Mouse (Mus musculus) intestine, embryonic 15.5 days (tissue): ENCODE measurements around the gene Trappc10. TPM values are rescaled to one million over a fixed set of nuclear protein-coding genes. Genes with fewer than 3 reads are reported as not detected.

ENCODE experiments used
- ATAC-seq: fragments of 200-750 bp; cut with Nextera tagmentation; 2 replicates; pipeline ENCODE4 v1.8.0; 2017; ENCODE audit warnings: moderate TSS enrichment, moderate library complexity
- H3K27ac ChIP-seq: fragments of 300-500 bp; sonication (generic); 2 replicates; pipeline ENCODE4 v1.5.1; 2015; ENCODE audit warnings: mild to moderate bottlenecking, inconsistent platforms
- H3K27me3 ChIP-seq: fragments of 300-500 bp; sonication (generic); replicated peaks from 2 replicates; pipeline ENCODE4 v1.6.1; 2015; ENCODE audit warnings: inconsistent platforms
- H3K36me3 ChIP-seq: fragments of 300-500 bp; sonication (generic); 2 replicates; pipeline ENCODE4 v1.6.1; 2015; ENCODE audit warnings: inconsistent platforms
- H3K4me1 ChIP-seq: fragments of 300-500 bp; sonication (generic); replicated peaks from 2 replicates; pipeline ENCODE4 v1.6.1; 2015; ENCODE audit warnings: inconsistent platforms
- H3K4me2 ChIP-seq: fragments of 300-500 bp; sonication (generic); replicated peaks from 2 replicates; pipeline ENCODE4 v1.6.1; 2015; ENCODE audit warnings: mild to moderate bottlenecking, inconsistent platforms
- H3K4me3 ChIP-seq: fragments of 300-500 bp; sonication (generic); replicated peaks from 2 replicates; pipeline ENCODE4 v1.5.1; 2015; ENCODE audit warnings: inconsistent platforms
- H3K9ac ChIP-seq: fragments of 300-500 bp; sonication (generic); 2 replicates; pipeline ENCODE4 v1.6.1; 2015; ENCODE audit warnings: inconsistent platforms
- H3K9me3 ChIP-seq: fragments of 300-500 bp; sonication (generic); 2 replicates; pipeline ENCODE4 v1.6.1; 2016; ENCODE audit warnings: inconsistent platforms
- WGBS: fragments of 180-500 bp; shearing (Covaris S2); methylation state at CpG from one replicate; pipeline ENCODE4 v1.1.7; 2015; 5-methylcytosine and 5-hydroxymethylcytosine counted together
- polyA plus RNA-seq: library from polyadenylated mRNA; unstranded; fragments of >200 nt; fragmentation: Nextera tagmentation; extraction: Ambion mirVana; gene quantifications from 2 replicates; pipeline ENCODE4 v1.2.1, GENCODE M21; 2015

Gene Trappc10
- polyA plus RNA-seq, 1 experiment from 2014 or later, result 17.3 TPM

GRCm38 (mm10) chr10:78164786-78165185 lies 79.7 kb downstream of the Trappc10 start:
- H3K27ac ChIP-seq, result no peak overlapping the region
- no peak for ATAC-seq
- WGBS, result 90% methylated on average over 12 of the region's 12 CpGs
- H3K9me3 ChIP-seq, result no peaks in the 10 kb centered on the region
- H3K9ac ChIP-seq, result no peak overlapping the region
- H3K4me3 ChIP-seq, result no peak overlapping the region
- H3K36me3 ChIP-seq, result peaks cover 24% of the 10 kb centered on the region; the same call in 1 of the 2 replicates
- H3K27me3 ChIP-seq, result no peaks in the 10 kb centered on the region
- peaks cover 12% of the 10 kb centered on the region for H3K4me1 ChIP-seq
- no peak overlapping the region for H3K4me2 ChIP-seq

GRCm38 (mm10) chr10:78163923-78164322 lies 80.5 kb downstream of the Trappc10 start:
- no peak for ATAC-seq
- Histone ChIP-seq H3K9me3 (no peaks in the 10 kb centered on the region), H3K4me1 (peaks cover 16% of the 10 kb centered on the region), H3K4me2 (no peak overlapping the region), H3K4me3 (no peak overlapping the region), H3K9ac (no peak overlapping the region), H3K36me3 (peaks cover 24% of the 10 kb centered on the region; the same call in 1 of the 2 replicates), H3K27me3 (no peaks in the 10 kb centered on the region), H3K27ac (no peak overlapping the region)
- 20% methylated on average over 4 of the region's 4 CpGs for WGBS

- Histone ChIP-seq H3K9ac (no peak overlapping the region), H3K27me3 (no peaks in the 10 kb centered on the region), H3K4me1 (peaks cover 9% of the 10 kb centered on the region), H3K27ac (no peak overlapping the region), H3K4me2 (no peak overlapping the region), H3K4me3 (no peak overlapping the region), H3K9me3 (no peaks in the 10 kb centered on the region), H3K36me3 (peaks cover 24% of the 10 kb centered on the region; the same call in 1 of the 2 replicates)
- WGBS, result 95% methylated on average over 9 of the region's 9 CpGs
- ATAC-seq, result no peak
Measured at GRCm38 (mm10) chr10:78163241-78163640, 81.2 kb downstream of the Trappc10 start.

- Histone ChIP-seq H3K9me3 (no peaks in the 10 kb centered on the region), H3K27ac (no peak overlapping the region), H3K4me2 (no peak overlapping the region), H3K36me3 (peaks cover 24% of the 10 kb centered on the region; the same call in 1 of the 2 replicates), H3K9ac (no peak overlapping the region), H3K4me1 (peaks cover 7% of the 10 kb centered on the region), H3K4me3 (no peak overlapping the region), H3K27me3 (no peaks in the 10 kb centered on the region)
- 93% methylated on average over 12 of the region's 12 CpGs for WGBS
- ATAC-seq, result no peak
Measured at GRCm38 (mm10) chr10:78162646-78163045, 81.8 kb downstream of the Trappc10 start.

- Histone ChIP-seq H3K4me1 (peaks cover 7% of the 10 kb centered on the region), H3K36me3 (0 out of 2 replicates have a peak, but pooled peaks cover 19% of the 10 kb centered on the region), H3K4me3 (no peak overlapping the region), H3K27me3 (no peaks in the 10 kb centered on the region), H3K9me3 (no peaks in the 10 kb centered on the region), H3K4me2 (no peak overlapping the region), H3K27ac (no peak overlapping the region), H3K9ac (no peak overlapping the region)
- 82% methylated on average over 8 of the region's 8 CpGs for WGBS
- ATAC-seq, result no peak
Measured at GRCm38 (mm10) chr10:78161096-78161495, 83.3 kb downstream of the Trappc10 start.

GRCm38 (mm10) chr10:78160369-78161095 lies 83.9 kb downstream of the Trappc10 start:
- Histone ChIP-seq H3K36me3 (0 out of 2 replicates have a peak, but pooled peaks cover 14% of the 10 kb centered on the region), H3K4me2 (no peak overlapping the region), H3K9ac (no peak overlapping the region), H3K27ac (no peak overlapping the region), H3K27me3 (no peaks in the 10 kb centered on the region), H3K9me3 (no peaks in the 10 kb centered on the region), H3K4me1 (peaks cover 7% of the 10 kb centered on the region), H3K4me3 (no peak overlapping the region)
- WGBS, result 86% methylated on average over 16 of the region's 16 CpGs
- ATAC-seq, result 0 out of 2 replicates have a peak, but pooled peaks have one; percentile 4

GRCm38 (mm10) chr10:78159906-78160305 lies 84.5 kb downstream of the Trappc10 start:
- no peak overlapping the region for H3K9ac ChIP-seq
- H3K9me3 ChIP-seq, result no peaks in the 10 kb centered on the region
- peak; percentile 83 for ATAC-seq
- peak overlapping the region; percentile 12; the same call in 1 of the 2 replicates for H3K4me3 ChIP-seq
- peaks cover 7% of the 10 kb centered on the region for H3K4me1 ChIP-seq
- 0 out of 2 replicates have a peak, but pooled peaks cover 10% of the 10 kb centered on the region for H3K36me3 ChIP-seq
- H3K27me3 ChIP-seq, result no peaks in the 10 kb centered on the region
- H3K27ac ChIP-seq, result peak overlapping the region; percentile 64
- 4% methylated on average over 7 of the region's 7 CpGs for WGBS
- H3K4me2 ChIP-seq, result peak overlapping the region; percentile 54

GRCm38 (mm10) chr10:78159252-78159878 lies 85.1 kb downstream of the Trappc10 start:
- Histone ChIP-seq H3K9ac (no peak overlapping the region), H3K27ac (peak overlapping the region; percentile 64), H3K9me3 (no peaks in the 10 kb centered on the region), H3K4me2 (peak overlapping the region; percentile 54), H3K36me3 (0 out of 2 replicates have a peak, but pooled peaks cover 10% of the 10 kb centered on the region), H3K4me3 (peak overlapping the region; percentile 12), H3K4me1 (peaks cover 7% of the 10 kb centered on the region), H3K27me3 (no peaks in the 10 kb centered on the region)
- WGBS, result 11% methylated on average over 17 of the region's 17 CpGs
- ATAC-seq, result peak; percentile 75

GRCm38 (mm10) chr10:78158041-78158440 lies 86.4 kb downstream of the Trappc10 start:
- ATAC-seq, result no peak
- Histone ChIP-seq H3K36me3 (0 out of 2 replicates have a peak, but pooled peaks cover 10% of the 10 kb centered on the region), H3K4me2 (no peak overlapping the region), H3K4me3 (no peak overlapping the region), H3K9me3 (no peaks in the 10 kb centered on the region), H3K27me3 (no peaks in the 10 kb centered on the region), H3K4me1 (peaks cover 7% of the 10 kb centered on the region), H3K9ac (no peak overlapping the region), H3K27ac (no peak overlapping the region)
- WGBS, result 63% methylated on average over 15 of the region's 15 CpGs

- Histone ChIP-seq H3K4me1 (peaks cover 7% of the 10 kb centered on the region), H3K9me3 (no peaks in the 10 kb centered on the region), H3K4me3 (no peak overlapping the region), H3K4me2 (no peak overlapping the region), H3K36me3 (no peaks in the 10 kb centered on the region), H3K9ac (no peak overlapping the region), H3K27ac (no peak overlapping the region), H3K27me3 (no peaks in the 10 kb centered on the region)
- ATAC-seq, result no peak
- WGBS, result 45% methylated on average over 6 of the region's 6 CpGs
Measured at GRCm38 (mm10) chr10:78156926-78157325, 87.5 kb downstream of the Trappc10 start.

GRCm38 (mm10) chr10:78148834-78149766 lies 95.3 kb downstream of the Trappc10 start:
- Histone ChIP-seq H3K9ac (no peak overlapping the region), H3K4me3 (no peak overlapping the region), H3K4me2 (no peak overlapping the region), H3K27me3 (no peaks in the 10 kb centered on the region; the same call in 1 of the 2 replicates), H3K36me3 (no peaks in the 10 kb centered on the region), H3K9me3 (no peaks in the 10 kb centered on the region), H3K27ac (0 out of 2 replicates have a peak overlapping the region, but pooled peaks have one; percentile 77), H3K4me1 (peaks cover 13% of the 10 kb centered on the region)
- WGBS, result 60% methylated on average over 10 of the region's 10 CpGs
- ATAC-seq, result peak; percentile 2; the same call in 1 of the 2 replicates
